Comparison of ENCODE assay signal across 8 mouse cellular contexts in the genomic region with DNA sequence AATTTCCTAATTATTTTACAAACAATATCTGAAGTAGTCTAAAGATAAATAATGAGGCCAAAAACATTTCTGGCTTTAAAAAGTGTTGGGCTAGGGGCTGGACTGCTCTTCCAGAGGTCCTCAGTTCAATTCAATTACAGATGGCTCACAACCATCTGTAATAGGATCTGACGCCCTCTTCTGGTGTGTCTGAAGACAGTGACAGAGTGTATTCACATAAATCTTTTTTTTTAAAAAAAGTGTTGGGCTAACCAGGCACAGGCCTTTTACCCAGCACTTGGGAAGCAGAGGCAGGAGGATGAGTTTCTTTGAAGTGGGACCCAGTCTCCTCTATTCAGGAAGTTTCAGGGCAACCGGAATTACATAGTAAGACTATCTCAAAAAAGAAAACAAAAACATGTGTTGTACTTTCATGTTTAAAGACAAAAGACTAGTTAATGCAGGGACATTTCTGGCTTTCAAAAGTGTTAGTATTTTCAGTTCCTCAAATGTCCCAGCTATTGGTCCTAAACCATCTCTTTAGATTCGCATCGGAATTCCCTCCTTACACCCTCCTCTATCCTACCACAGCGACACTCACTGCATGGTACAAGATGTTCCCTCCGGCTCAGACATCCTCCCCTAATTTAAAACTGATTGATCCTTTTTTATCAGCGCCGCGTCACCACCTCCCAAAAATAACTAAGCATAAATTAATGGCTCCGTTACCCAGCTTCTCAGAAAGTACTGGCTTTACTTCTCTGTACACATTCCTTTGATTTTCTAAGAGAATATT. TPM values are rescaled to one million over a fixed set of nuclear protein-coding genes. Genes with fewer than 3 reads are reported as not detected.
DNase-seq lines count a peak whose midpoint lies in the region; ATAC-seq and TF ChIP-seq lines count a peak whose summit lies in the region.

No protein-coding gene starts in this region.

- peak overlapping the region; percentile 77 for H3K4me2 ChIP-seq in embryonic facial prominence, embryonic 13.5 days
- peak overlapping the region; percentile 82 for H3K4me2 ChIP-seq in hindbrain, embryonic 11.5 days (replicated peaks; ENCODE audit: low read depth, low read length)
- H3K4me2 ChIP-seq in liver, postnatal 0 days (ENCODE audit: low read depth, low read length), result peak overlapping the region; percentile 79

- peak overlapping the region; percentile 97 for H3K4me3 ChIP-seq in lung, adult 2 months (replicated peaks; ENCODE audit: extremely low read depth, low read depth, low read length)
- peak overlapping the region; percentile 95 for H3K4me3 ChIP-seq in embryonic facial prominence, embryonic 13.5 days
- peak overlapping the region; percentile 97 for H3K4me3 ChIP-seq in hindbrain, embryonic 11.5 days (ENCODE audit: low read depth, low read length)
- peak overlapping the region; percentile 96 for H3K4me3 ChIP-seq in liver, postnatal 0 days (ENCODE audit: low read depth, low read length)

- no peak for TF ChIP-seq CTCF in lung, adult 2 months (IDR thresholded peaks at IDR 0.05; ENCODE audit: insufficient read depth, low read length)
- peak; percentile 26; the same call in 1 of the 2 replicates for TF ChIP-seq CTCF in liver, postnatal 0 days (IDR thresholded peaks at IDR 0.05; ENCODE audit: low read depth)

- no peaks in the 10 kb centered on the region for H3K27me3 ChIP-seq in embryonic facial prominence, embryonic 13.5 days
- no peaks in the 10 kb centered on the region for H3K27me3 ChIP-seq in hindbrain, embryonic 11.5 days (ENCODE audit: control insufficient read depth, insufficient read depth, low read length)
- no peaks in the 10 kb centered on the region for H3K27me3 ChIP-seq in liver, postnatal 0 days (ENCODE audit: insufficient read depth, low read length)

- 0 out of 2 replicates have a peak, but pooled peaks have one; percentile 27 for TF ChIP-seq EP300 in liver, postnatal 0 days (IDR thresholded peaks at IDR 0.05; ENCODE audit: low read depth)

- peak overlapping the region; percentile 95; the same call in 1 of the 2 replicates for H3K27ac ChIP-seq in embryonic facial prominence, embryonic 13.5 days
- no peak overlapping the region for H3K27ac ChIP-seq in hindbrain, embryonic 11.5 days (ENCODE audit: low read depth, low read length)
- peak overlapping the region; percentile 99 for H3K27ac ChIP-seq in liver, postnatal 0 days (ENCODE audit: low read depth)

- TF ChIP-seq POLR2A in lung, adult 2 months (IDR thresholded peaks at IDR 0.05; ENCODE audit: borderline replicate concordance, extremely low read depth, low read depth, low read length), result no peak

- no peak for DNase-seq in lung, adult 2 months
- no peak for DNase-seq in lung, postnatal 14 days
- DNase-seq in MN1 (ENCODE audit: low spot score), result peak; percentile 7
- no peak for DNase-seq in hindbrain, embryonic 11.5 days (ENCODE audit: low spot score)
- DNase-seq in liver, postnatal 0 days, result no peak
- peak; percentile 34 for DNase-seq in telencephalon, adult 2 months (ENCODE audit: low read depth, low spot score)
- no peak for DNase-seq in urinary bladder, adult 18-20 months (ENCODE audit: low spot score in 2 of 2)

- no peaks in the 10 kb centered on the region for H3K9me3 ChIP-seq in embryonic facial prominence, embryonic 13.5 days
- no peaks in the 10 kb centered on the region for H3K9me3 ChIP-seq in hindbrain, embryonic 11.5 days (ENCODE audit: control insufficient read depth, low read length)
- no peaks in the 10 kb centered on the region for H3K9me3 ChIP-seq in liver, postnatal 0 days (ENCODE audit: low read length)

- ATAC-seq in embryonic facial prominence, embryonic 13.5 days (ENCODE audit: insufficient number of reproducible peaks, insufficient read depth, low FRiP score, low TSS enrichment, low read depth), result no peak
- ATAC-seq in hindbrain, embryonic 11.5 days (ENCODE audit: low FRiP score), result no peak
- ATAC-seq in liver, postnatal 0 days, result no peak

- peaks cover 8% of the 10 kb centered on the region for H3K4me1 ChIP-seq in lung, adult 2 months (ENCODE audit: control insufficient read depth, insufficient read depth, low read length)
- peaks cover 6% of the 10 kb centered on the region for H3K4me1 ChIP-seq in embryonic facial prominence, embryonic 13.5 days
- no peaks in the 10 kb centered on the region for H3K4me1 ChIP-seq in hindbrain, embryonic 11.5 days (replicated peaks; ENCODE audit: control insufficient read depth, insufficient read depth, low read length)
- peaks cover 30% of the 10 kb centered on the region for H3K4me1 ChIP-seq in liver, postnatal 0 days (ENCODE audit: insufficient read depth)

- WGBS in lung, adult 2 months, result 4% methylated on average over 10 of the region's 10 CpGs
- 9% methylated on average over 10 of the region's 10 CpGs for WGBS in embryonic facial prominence, embryonic 13.5 days
- 21% methylated on average over 10 of the region's 10 CpGs for WGBS in hindbrain, embryonic 11.5 days
- 3% methylated on average over 10 of the region's 10 CpGs for WGBS in liver, postnatal 0 days (ENCODE audit: insufficient replicate concordance)

- peak overlapping the region; percentile 100 for H3K9ac ChIP-seq in embryonic facial prominence, embryonic 13.5 days
- H3K9ac ChIP-seq in hindbrain, embryonic 11.5 days (ENCODE audit: low read depth, low read length), result peak overlapping the region; percentile 98
- peak overlapping the region; percentile 100 for H3K9ac ChIP-seq in liver, postnatal 0 days (replicated peaks)

- H3K36me3 ChIP-seq in embryonic facial prominence, embryonic 13.5 days, result no peaks in the 10 kb centered on the region
- 0 out of 2 replicates have a peak, but pooled peaks cover 3% of the 10 kb centered on the region for H3K36me3 ChIP-seq in hindbrain, embryonic 11.5 days (ENCODE audit: control insufficient read depth, insufficient read depth, low read length)
- H3K36me3 ChIP-seq in liver, postnatal 0 days (replicated peaks; ENCODE audit: insufficient read depth, low read length), result 0 out of 2 replicates have a peak, but pooled peaks cover 4% of the 10 kb centered on the region

RNA-seq across cellular contexts. Expression of gene Sf3b1, which starts 1.4 kb away (rescaled TPM):
- 27.3 and 50.8 TPM in 2 replicates for polyA plus RNA-seq in lung, adult 2 months (2012; rRNA removed)
- 339 and 381 TPM in 2 replicates for polyA plus RNA-seq in embryonic facial prominence, embryonic 13.5 days (2015; fragmentation: Nextera tagmentation; extraction: Ambion mirVana)
- 366 and 384 TPM in 2 replicates for polyA plus RNA-seq in hindbrain, embryonic 11.5 days (2014; fragmentation: Nextera tagmentation; extraction: Ambion mirVana)
- polyA plus RNA-seq in liver, postnatal 0 days (2015; fragmentation: Nextera tagmentation; extraction: Ambion mirVana), result 101 and 117 TPM in 2 replicates

RNA-seq across cellular contexts. Expression of gene Coq10b, which starts 26.7 kb away (rescaled TPM):
- 8.7 and 11.2 TPM in 2 replicates for polyA plus RNA-seq in lung, adult 2 months (2012; rRNA removed)
- 18.2 and 19.1 TPM in 2 replicates for polyA plus RNA-seq in embryonic facial prominence, embryonic 13.5 days (2015; fragmentation: Nextera tagmentation; extraction: Ambion mirVana)
- 36.2 and 41.4 TPM in 2 replicates for polyA plus RNA-seq in hindbrain, embryonic 11.5 days (2014; fragmentation: Nextera tagmentation; extraction: Ambion mirVana)
- polyA plus RNA-seq in liver, postnatal 0 days (2015; fragmentation: Nextera tagmentation; extraction: Ambion mirVana), result 20.6 and 24.4 TPM in 2 replicates

Comparison
In these comparisons a context has a peak if more than half of its experiments do, and no peak if none do; other contexts are left out.
1. DNase-seq: peak in MN1 (single experiment) and telencephalon, adult 2 months (single experiment); none in lung, adult 2 months (single experiment), lung, postnatal 14 days (single experiment), hindbrain, embryonic 11.5 days (single experiment), liver, postnatal 0 days (single experiment) and urinary bladder, adult 18-20 months (0 of 2).
2. Peak in every context shown above with its lines, with median percentiles within 50 percentile points of each other: H3K4me3 ChIP-seq, H3K4me2 ChIP-seq and H3K9ac ChIP-seq.